Mouse (Mus musculus): ENCODE data around the gene Vps35l.

DNA sequence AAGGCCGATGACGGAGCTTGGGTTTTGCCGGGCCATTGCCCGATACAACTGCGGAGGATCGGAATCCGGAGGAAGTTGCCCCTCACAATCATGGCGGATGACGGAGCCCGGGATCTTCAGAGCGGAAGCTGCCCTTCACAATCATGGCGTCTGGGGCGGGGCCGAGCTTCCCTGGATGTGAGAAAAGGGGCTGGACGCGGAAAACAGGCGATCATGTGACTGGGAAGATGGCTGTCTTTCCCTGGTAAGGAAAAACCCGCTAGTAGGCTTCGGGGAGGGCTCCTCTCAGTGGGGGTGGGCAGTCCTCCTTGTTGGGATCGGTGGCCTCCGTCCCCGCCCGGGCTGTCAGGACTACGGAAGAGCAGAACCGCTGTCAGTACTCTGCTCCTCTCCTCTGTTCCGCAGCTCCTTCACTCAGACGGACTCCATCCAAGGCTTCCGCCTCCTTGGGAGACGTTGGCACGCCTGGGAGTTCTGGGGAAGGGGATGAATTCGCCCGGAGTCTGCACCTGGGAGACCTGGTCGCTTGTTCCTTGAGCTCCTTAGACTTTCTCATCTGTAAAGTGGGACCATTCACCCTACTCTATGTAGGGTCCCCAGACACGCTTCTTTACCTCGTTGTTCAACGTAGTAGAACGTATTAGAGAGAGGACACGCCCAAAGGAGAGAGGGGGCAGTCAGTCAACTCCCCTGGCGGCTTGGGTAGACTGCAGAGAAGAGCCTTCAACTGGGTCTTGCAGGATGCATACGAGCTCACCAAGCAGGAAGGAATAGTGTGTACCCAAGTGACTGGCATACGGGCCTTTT is 709 bp downstream of the Vps35l start:
- TF ChIP-seq CTCF (conservative IDR thresholded peaks at IDR 0.05; ENCODE audit: low read length), result no peak
- TF ChIP-seq NANOG (IDR thresholded peaks at IDR 0.05; ENCODE audit: borderline replicate concordance, low read length), result no peak
- TF ChIP-seq POU5F1 (IDR thresholded peaks at IDR 0.05; ENCODE audit: borderline replicate concordance, low read length), result no peak

Data from E14TG2a.4 (cell line).